Mouse (Mus musculus) spleen, postnatal 0 days (tissue): Measurements from ENCODE around the gene Rnf145. TPM values are rescaled to one million over a fixed set of nuclear protein-coding genes. Genes with fewer than 3 reads are reported as not detected.

Experiments
- polyA plus RNA-seq: library from polyadenylated mRNA; unstranded; fragments of >200 nt; fragmentation: Nextera tagmentation; extraction: Ambion mirVana; gene quantifications from 2 replicates; pipeline ENCODE4 v1.2.1, GENCODE M21; 2015

The Rnf145 gene
- 54.8 and 61.6 TPM in 2 replicates for polyA plus RNA-seq

GRCm38 (mm10) chr11:44518281-44519095 is at the start of gene Rnf145:
Rnf145 (plus strand) TSS chr11:44518964.

GRCm38 (mm10) chr11:44470432-44471336 is 48.1 kb upstream of the Rnf145 start, which contains the start of gene Ublcp1:
Ublcp1 (minus strand) TSS chr11:44470498.

Other genes starting within 250 kb of the Rnf145 start
- 0.46 TPM in 1 of 2 replicates, not detected in the other for gene Il12b, start 118.9 kb upstream of the Rnf145 start, polyA plus RNA-seq
- 84.9 and 91.3 TPM in 2 replicates for gene Ublcp1, start 48.5 kb upstream of the Rnf145 start, polyA plus RNA-seq
- gene Ebf1, start 98.4 kb downstream of the Rnf145 start, polyA plus RNA-seq = 6.2 and 9.2 TPM in 2 replicates